In the genomic region with DNA sequence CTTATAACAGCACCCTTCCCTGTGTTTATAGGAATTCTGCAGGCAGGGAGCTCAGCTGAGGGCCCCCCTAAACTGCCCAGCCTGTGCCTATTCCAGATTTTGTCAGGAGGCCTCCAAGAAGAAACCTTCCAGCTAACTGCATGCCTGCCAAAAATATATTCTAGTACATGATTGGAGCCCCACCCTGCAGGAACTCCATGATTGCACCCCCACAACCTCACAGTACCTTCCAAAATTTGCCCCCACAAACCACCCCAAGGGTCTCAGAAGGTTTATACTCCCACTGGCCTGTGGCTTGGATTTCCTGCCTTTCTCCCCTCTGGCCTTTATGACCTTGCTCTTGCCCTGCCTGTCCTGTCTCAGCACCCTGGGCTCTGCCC, we compare ENCODE assay signal across 9 mouse cellular contexts. TPM values are rescaled to one million over a fixed set of nuclear protein-coding genes. Genes with fewer than 3 reads are reported as not detected.
DNase-seq lines count a peak whose midpoint lies in the region; ATAC-seq and TF ChIP-seq lines count a peak whose summit lies in the region.
"Had no signal": no experiment of that assay in that cellular context is flagged by ENCODE, and none has a peak within 500 bp of the region (broad histone marks: within the 10 kb centered on the region; RNA-seq: fewer than 3 reads in every experiment).

No protein-coding gene starts in this region.

- peak overlapping the region; percentile 89 for H3K27ac ChIP-seq in forebrain, embryonic 10.5 days
- no peak overlapping the region; the same call in 1 of the 2 replicates for H3K27ac ChIP-seq in forebrain, embryonic 16.5 days (ENCODE audit: low read length)
- peak overlapping the region; percentile 90 for H3K27ac ChIP-seq in lung, embryonic 16.5 days (ENCODE audit: low read length)
- H3K27ac ChIP-seq in limb, embryonic 12.5 days, result peak overlapping the region; percentile 98
- H3K27ac ChIP-seq in stomach, postnatal 0 days (replicated peaks), result peak overlapping the region; percentile 99
- H3K27ac ChIP-seq: liver, embryonic 14.5 days had no signal

- no peak for DNase-seq in forebrain, embryonic 10.5 days (ENCODE audit: extremely low spot score, low spot score)
- DNase-seq in lung, adult 2 months, result no peak
- no peak for DNase-seq in stomach, postnatal 0 days (ENCODE audit: low spot score)
- DNase-seq in retina, embryonic 14.5 days (ENCODE audit: low spot score), result no peak
- DNase-seq in kidney, postnatal 25 days, result no peak

- peaks cover 35% of the 10 kb centered on the region for H3K27me3 ChIP-seq in forebrain, embryonic 10.5 days (ENCODE audit: poor library complexity, severe bottlenecking)
- no peaks in the 10 kb centered on the region for H3K27me3 ChIP-seq in forebrain, embryonic 16.5 days (replicated peaks; ENCODE audit: control insufficient read depth, insufficient read depth, low read length)
- no peaks in the 10 kb centered on the region for H3K27me3 ChIP-seq in lung, embryonic 16.5 days (ENCODE audit: control insufficient read depth, insufficient read depth, low read depth, low read length)
- no peaks in the 10 kb centered on the region for H3K27me3 ChIP-seq in limb, embryonic 12.5 days
- no peaks in the 10 kb centered on the region for H3K27me3 ChIP-seq in stomach, postnatal 0 days (ENCODE audit: control insufficient read depth, insufficient read depth, low read length)

- H3K9ac ChIP-seq in forebrain, embryonic 16.5 days (replicated peaks; ENCODE audit: low read depth, low read length), result no peak overlapping the region
- H3K9ac ChIP-seq in lung, embryonic 16.5 days (ENCODE audit: low read length), result no peak overlapping the region
- H3K9ac ChIP-seq in limb, embryonic 12.5 days (replicated peaks), result peak overlapping the region; percentile 23; the same call in 1 of the 2 replicates
- peak overlapping the region; percentile 27; the same call in 1 of the 2 replicates for H3K9ac ChIP-seq in stomach, postnatal 0 days (ENCODE audit: low read length)
- H3K9ac ChIP-seq: liver, embryonic 14.5 days had no signal

- no peak for TF ChIP-seq CTCF in lung, adult 2 months (IDR thresholded peaks at IDR 0.05; ENCODE audit: insufficient read depth, low read length)
- no peak for TF ChIP-seq CTCF in stomach, postnatal 0 days (IDR thresholded peaks at IDR 0.05; ENCODE audit: low read depth)

- no peak overlapping the region for H3K4me3 ChIP-seq in forebrain, embryonic 10.5 days
- no peak overlapping the region for H3K4me3 ChIP-seq in forebrain, embryonic 16.5 days (replicated peaks; ENCODE audit: low read length)
- H3K4me3 ChIP-seq in lung, embryonic 16.5 days (ENCODE audit: low read length), result no peak overlapping the region
- H3K4me3 ChIP-seq in lung, adult 2 months (replicated peaks; ENCODE audit: extremely low read depth, low read depth, low read length), result no peak overlapping the region
- H3K4me3 ChIP-seq in limb, embryonic 12.5 days (replicated peaks), result no peak overlapping the region
- no peak overlapping the region for H3K4me3 ChIP-seq in stomach, postnatal 0 days (ENCODE audit: low read depth, low read length)

- no peak overlapping the region for H3K4me2 ChIP-seq in forebrain, embryonic 16.5 days (ENCODE audit: low read length)
- H3K4me2 ChIP-seq in lung, embryonic 16.5 days (ENCODE audit: low read depth, low read length), result no peak overlapping the region
- H3K4me2 ChIP-seq in limb, embryonic 12.5 days, result peak overlapping the region; percentile 41; the same call in 1 of the 2 replicates
- H3K4me2 ChIP-seq in stomach, postnatal 0 days (replicated peaks; ENCODE audit: low read depth), result 0 out of 2 replicates have a peak overlapping the region, but pooled peaks have one; percentile 5

- no peak for TF ChIP-seq POLR2A in lung, adult 2 months (IDR thresholded peaks at IDR 0.05; ENCODE audit: borderline replicate concordance, extremely low read depth, low read depth, low read length)

- H3K36me3 ChIP-seq in forebrain, embryonic 10.5 days (replicated peaks), result no peaks in the 10 kb centered on the region
- H3K36me3 ChIP-seq in forebrain, embryonic 16.5 days (ENCODE audit: control insufficient read depth, insufficient read depth), result no peaks in the 10 kb centered on the region
- H3K36me3 ChIP-seq in lung, embryonic 16.5 days (ENCODE audit: control insufficient read depth, insufficient read depth, low read length), result no peaks in the 10 kb centered on the region
- H3K36me3 ChIP-seq in limb, embryonic 12.5 days, result no peaks in the 10 kb centered on the region
- H3K36me3 ChIP-seq in stomach, postnatal 0 days (ENCODE audit: control insufficient read depth, insufficient read depth, low read length), result no peaks in the 10 kb centered on the region

- no peak for TF ChIP-seq EP300 in stomach, postnatal 0 days (optimal IDR thresholded peaks at IDR 0.05)

- H3K4me1 ChIP-seq in forebrain, embryonic 10.5 days, result peaks cover 71% of the 10 kb centered on the region
- H3K4me1 ChIP-seq in forebrain, embryonic 16.5 days (replicated peaks; ENCODE audit: control insufficient read depth, insufficient read depth, low read length), result peaks cover 53% of the 10 kb centered on the region
- H3K4me1 ChIP-seq in lung, embryonic 16.5 days (replicated peaks; ENCODE audit: control insufficient read depth, insufficient read depth, low read length), result peaks cover 54% of the 10 kb centered on the region
- H3K4me1 ChIP-seq in lung, adult 2 months (ENCODE audit: control insufficient read depth, insufficient read depth, low read length), result peaks cover 20% of the 10 kb centered on the region
- peaks cover 70% of the 10 kb centered on the region for H3K4me1 ChIP-seq in limb, embryonic 12.5 days (replicated peaks)
- H3K4me1 ChIP-seq in stomach, postnatal 0 days (replicated peaks; ENCODE audit: control insufficient read depth, insufficient read depth), result peaks cover 46% of the 10 kb centered on the region

- H3K9me3 ChIP-seq in forebrain, embryonic 10.5 days, result no peaks in the 10 kb centered on the region
- no peaks in the 10 kb centered on the region for H3K9me3 ChIP-seq in forebrain, embryonic 16.5 days (ENCODE audit: control insufficient read depth, low read length)
- no peaks in the 10 kb centered on the region for H3K9me3 ChIP-seq in lung, embryonic 16.5 days (ENCODE audit: control insufficient read depth, low read length)
- no peaks in the 10 kb centered on the region for H3K9me3 ChIP-seq in limb, embryonic 12.5 days
- no peaks in the 10 kb centered on the region for H3K9me3 ChIP-seq in stomach, postnatal 0 days (ENCODE audit: control insufficient read depth, low read length)

- ATAC-seq in forebrain, embryonic 16.5 days, result no peak
- no peak for ATAC-seq in lung, embryonic 16.5 days (ENCODE audit: low read depth)
- no peak for ATAC-seq in limb, embryonic 12.5 days (ENCODE audit: insufficient number of reproducible peaks, insufficient read depth, low FRiP score, low TSS enrichment, low read depth)
- ATAC-seq in stomach, postnatal 0 days (ENCODE audit: low FRiP score, low TSS enrichment), result no peak

RNA-seq across cellular contexts. Expression of gene Atp23, which starts 30.6 kb away (rescaled TPM):
- 19.9 and 21.2 TPM in 2 replicates for polyA plus RNA-seq in forebrain, embryonic 10.5 days (2016; fragmentation: Nextera tagmentation; extraction: Ambion mirVana)
- polyA plus RNA-seq in forebrain, embryonic 16.5 days (2015; fragmentation: Nextera tagmentation; extraction: Ambion mirVana), result 10.0 and 10.5 TPM in 2 replicates
- 13.8 and 14.0 TPM in 2 replicates for polyA plus RNA-seq in lung, embryonic 16.5 days (2015; fragmentation: Nextera tagmentation; extraction: Ambion mirVana)
- 6.1 and 6.6 TPM in 2 replicates for polyA plus RNA-seq in lung, adult 2 months (2012; rRNA removed)
- polyA plus RNA-seq in limb, embryonic 12.5 days (2016; fragmentation: Nextera tagmentation; extraction: Ambion mirVana), result 22.9 TPM in 2 replicates
- polyA plus RNA-seq in stomach, postnatal 0 days (2015; fragmentation: Nextera tagmentation; extraction: Ambion mirVana), result 9.1 and 10.3 TPM in 2 replicates

RNA-seq across cellular contexts. Expression of gene Ctdsp2, which starts 46.8 kb away (rescaled TPM):
- 42.3 and 42.5 TPM in 2 replicates for polyA plus RNA-seq in forebrain, embryonic 10.5 days (2016; fragmentation: Nextera tagmentation; extraction: Ambion mirVana)
- polyA plus RNA-seq in forebrain, embryonic 16.5 days (2015; fragmentation: Nextera tagmentation; extraction: Ambion mirVana), result 22.9 and 27.6 TPM in 2 replicates
- 66.2 and 72.0 TPM in 2 replicates for polyA plus RNA-seq in lung, embryonic 16.5 days (2015; fragmentation: Nextera tagmentation; extraction: Ambion mirVana)
- polyA plus RNA-seq in lung, adult 2 months (2012; rRNA removed), result 182 and 227 TPM in 2 replicates
- polyA plus RNA-seq in limb, embryonic 12.5 days (2016; fragmentation: Nextera tagmentation; extraction: Ambion mirVana), result 74.6 and 89.2 TPM in 2 replicates
- polyA plus RNA-seq in stomach, postnatal 0 days (2015; fragmentation: Nextera tagmentation; extraction: Ambion mirVana), result 29.1 and 33.0 TPM in 2 replicates

Comparison
In these comparisons a context has a peak if more than half of its experiments do, and no peak if none do; other contexts are left out.
1. H3K4me2 ChIP-seq: peak in limb, embryonic 12.5 days (single experiment) and stomach, postnatal 0 days (single experiment); none in forebrain, embryonic 16.5 days (single experiment) and lung, embryonic 16.5 days (single experiment).
2. H3K9ac ChIP-seq: peak in limb, embryonic 12.5 days (single experiment) and stomach, postnatal 0 days (single experiment); none in forebrain, embryonic 16.5 days (single experiment) and lung, embryonic 16.5 days (single experiment).